Mouse (Mus musculus): ENCODE results near the gene Spag8. TPM values are rescaled to one million over a fixed set of nuclear protein-coding genes. Genes with fewer than 3 reads are reported as not detected.

Gene Spag8
- total RNA-seq, 2 experiments from 2014 or later: 0.22 to 0.37 TPM

DNA sequence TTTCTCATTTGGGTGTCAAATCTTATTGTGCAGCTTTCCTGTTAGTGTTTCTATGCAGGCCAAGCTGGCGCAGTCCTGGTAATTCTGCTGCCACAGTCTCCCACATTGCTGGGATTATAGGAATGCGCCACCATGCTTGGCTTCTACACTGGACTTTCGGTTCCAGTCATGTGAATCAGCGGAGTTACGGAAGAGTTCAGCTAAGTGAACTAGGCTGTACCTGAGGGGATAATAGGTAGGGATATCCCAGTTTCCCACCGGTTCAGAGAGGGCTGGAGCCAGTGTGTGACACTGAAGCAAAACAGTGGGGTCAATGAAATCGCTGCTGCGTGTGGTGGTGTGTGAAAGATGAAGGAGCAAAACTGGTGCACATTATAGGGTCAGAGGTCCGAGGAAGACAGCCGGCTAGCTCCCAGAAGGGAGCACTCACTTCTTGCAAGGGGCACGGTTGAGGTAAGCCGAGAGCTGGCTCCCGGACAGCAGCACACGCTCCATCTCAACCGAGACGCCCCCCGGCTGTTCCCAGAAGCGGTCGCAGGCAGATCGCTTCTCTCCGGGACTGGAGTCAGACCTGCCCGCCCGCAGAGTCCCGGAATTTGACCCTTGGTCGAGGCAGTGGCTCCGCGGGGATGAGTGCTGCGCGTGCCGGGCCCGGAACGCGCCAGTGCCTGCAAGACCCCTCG, 2.4 kb upstream of the Spag8 start:
- DNase-seq: no peak
- intact Hi-C loops (cut with DNase I): no loop called here

DNA sequence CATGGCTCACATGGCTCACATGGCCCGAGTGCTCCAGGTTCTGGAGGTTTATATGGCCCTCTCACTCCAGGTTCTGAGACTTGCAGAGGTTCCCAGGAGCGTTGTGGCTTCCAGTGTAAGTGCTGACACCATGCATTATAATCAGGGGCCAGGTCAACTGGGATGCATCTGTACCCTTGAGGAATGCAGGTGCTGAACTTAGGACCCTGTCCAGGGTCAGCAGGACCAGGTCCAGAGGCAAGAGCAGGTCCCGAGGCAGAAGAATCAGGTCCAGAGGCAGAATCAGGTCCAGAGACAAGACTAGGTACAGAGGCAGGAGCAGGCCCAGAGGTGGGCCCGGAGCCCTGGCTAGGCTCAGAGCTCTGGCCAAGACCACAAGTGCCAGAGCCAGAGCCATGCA, 668 bp downstream of the Spag8 start:
- DNase-seq: no peak
- intact Hi-C loops (cut with DNase I): no loop called here

DNA sequence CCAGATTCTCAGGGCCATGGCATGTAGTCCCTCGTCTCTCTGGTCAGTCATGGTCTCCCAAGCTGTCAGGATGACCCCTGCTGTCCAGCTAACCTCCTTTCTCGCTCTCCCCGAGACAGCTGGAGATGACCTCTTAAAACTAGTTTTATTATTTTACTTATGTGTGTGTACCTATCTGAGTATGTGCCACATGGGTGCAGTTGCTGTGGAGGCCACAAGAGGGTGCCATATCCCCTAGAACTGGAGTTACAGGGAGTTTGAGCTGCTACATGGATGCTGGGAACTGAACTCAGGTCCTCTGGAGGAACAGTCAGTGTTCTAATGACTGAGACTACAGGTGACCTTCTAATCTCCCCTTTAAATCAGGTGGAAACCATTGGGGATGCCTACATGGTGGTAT, 3.6 kb downstream of the Spag8 start:
- intact Hi-C loops (cut with DNase I): no loop called here
- DNase-seq: no peak

DNA sequence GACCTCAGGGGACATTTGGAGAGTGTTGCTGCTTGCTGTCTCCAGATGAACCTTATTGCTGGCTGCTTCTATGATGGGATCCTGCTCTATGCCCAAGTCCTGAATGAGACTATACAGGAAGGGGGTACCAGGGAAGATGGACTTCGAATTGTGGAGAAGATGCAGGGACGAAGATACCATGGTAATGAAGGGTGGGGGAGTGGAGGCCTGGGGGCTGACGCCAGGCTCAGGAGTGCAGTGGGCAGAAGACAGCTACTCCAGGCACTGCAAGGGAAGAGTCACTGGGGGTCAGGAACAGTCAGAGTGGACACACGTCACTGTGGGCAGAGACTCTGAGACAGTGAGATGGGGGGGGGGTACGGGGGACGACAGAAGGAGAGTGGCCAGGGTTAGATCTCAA, 12.9 kb downstream of the Spag8 start:
- DNase-seq: no peak
- intact Hi-C loops (cut with DNase I): no loop called here

DNA sequence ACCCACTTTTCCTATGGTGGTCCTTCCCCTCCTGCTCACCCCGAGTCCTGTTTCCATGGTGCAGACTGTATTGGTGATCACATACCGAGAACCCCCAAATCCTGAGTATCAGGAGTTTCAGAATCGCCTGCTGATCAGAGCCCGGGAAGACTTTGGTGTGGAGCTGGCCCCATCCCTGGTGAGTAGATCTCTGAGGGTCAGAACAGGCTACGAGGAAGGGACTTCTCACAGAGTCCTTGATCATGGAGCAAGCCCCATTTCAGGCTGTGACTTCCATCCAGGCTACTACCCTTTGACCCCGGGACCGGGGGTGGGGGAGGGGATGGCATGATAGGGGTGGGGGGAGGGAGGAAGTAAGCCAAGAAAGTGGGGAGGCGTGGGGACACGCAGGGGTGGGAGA, 13.3 kb downstream of the Spag8 start:
- DNase-seq: no peak
- intact Hi-C loops (cut with DNase I): no loop called here

DNA sequence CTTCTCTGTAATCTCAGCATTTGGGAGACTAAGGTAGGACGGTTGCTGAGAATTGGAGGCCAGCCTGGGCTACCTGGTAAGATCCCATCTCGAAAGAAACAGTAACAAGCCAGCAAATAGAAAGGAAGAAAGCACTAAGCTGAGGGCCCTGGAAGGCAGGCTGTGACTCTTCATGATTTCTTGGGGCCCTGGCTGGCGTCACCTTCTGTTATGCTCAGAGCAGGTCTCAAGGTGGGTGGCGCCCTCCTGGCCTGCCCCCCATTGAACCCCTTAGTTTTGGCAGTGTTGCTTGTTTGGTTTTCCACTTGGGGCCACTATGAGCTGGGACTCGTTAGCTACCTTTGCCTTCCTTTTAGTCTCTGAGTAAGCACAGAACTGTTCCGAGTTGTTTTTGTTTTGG, 16.6 kb downstream of the Spag8 start:
- intact Hi-C loops (cut with DNase I): loop anchor here (10.0 kb wide), 1 partner anchor 228 kb away; no protein-coding TSS in a partner anchor
- no peak for DNase-seq

DNA sequence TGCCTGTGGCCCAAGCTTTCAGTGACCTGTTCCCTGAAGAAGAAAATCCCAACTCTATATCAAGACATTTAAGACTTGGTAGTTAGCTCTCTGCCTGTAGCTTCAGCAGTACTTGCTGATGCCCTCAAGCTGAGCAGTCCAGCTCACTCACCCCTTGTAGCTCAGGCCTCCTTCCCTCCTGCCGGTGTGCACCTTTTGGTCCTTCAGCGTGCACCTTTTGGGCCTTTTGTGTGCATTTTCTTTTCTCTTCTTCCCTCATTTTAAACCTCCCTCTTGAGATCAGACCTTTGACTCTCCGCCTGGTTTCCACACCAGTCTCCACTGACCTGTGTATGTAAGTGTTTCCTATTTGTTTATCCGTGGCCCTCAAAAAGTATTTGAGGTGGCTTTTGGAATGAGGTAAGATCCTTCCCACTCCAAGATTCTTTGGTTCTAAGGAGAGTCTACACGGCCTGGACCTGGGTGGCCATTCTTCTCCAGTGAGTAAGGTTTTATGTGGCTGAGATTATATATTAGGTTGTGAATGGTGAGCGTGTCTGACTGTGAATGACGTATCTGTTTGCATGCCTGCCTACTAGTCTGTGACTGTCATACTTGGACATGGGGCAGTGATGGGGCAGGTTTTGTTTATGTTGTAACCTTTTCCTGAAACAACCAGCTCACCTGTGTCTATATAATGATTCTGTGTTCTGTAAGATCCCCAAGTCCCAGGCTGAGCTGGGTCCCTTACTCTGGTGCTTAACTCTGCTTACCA, 18.6 kb downstream of the Spag8 start:
- intact Hi-C loops (cut with DNase I): loop anchor here (5.0 to 10.0 kb wide), 2 partner anchors 57 to 230 kb away; partner anchors contain the start of genes Gba2 and Rgp1
- DNase-seq: peak in 1 of 2 experiments; percentile 0

DNA sequence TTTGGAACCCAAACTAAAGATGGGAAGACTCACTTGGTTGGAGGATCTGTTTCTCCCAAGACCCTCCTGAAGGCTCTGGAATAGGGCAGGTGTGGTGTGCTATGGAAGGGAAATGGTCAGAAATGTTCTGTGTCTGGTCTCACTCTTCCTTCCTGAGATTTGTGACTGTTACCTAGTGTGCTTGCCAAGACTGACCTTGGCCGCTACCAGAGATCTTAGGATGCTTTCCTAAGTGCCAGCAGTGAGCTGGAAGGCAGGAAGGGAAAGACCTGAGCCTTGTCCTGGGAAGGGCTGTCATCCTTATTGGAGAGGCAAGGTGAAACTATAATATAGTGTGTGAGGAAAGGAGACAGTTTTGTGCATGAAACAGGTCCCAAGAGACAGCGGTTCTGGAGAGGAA, 19.7 kb downstream of the Spag8 start:
- DNase-seq: no peak
- intact Hi-C loops (cut with DNase I): loop anchor here (5.0 to 10.0 kb wide), 2 partner anchors 56 to 231 kb away; partner anchors contain the start of genes Gba2 and Rgp1

DNA sequence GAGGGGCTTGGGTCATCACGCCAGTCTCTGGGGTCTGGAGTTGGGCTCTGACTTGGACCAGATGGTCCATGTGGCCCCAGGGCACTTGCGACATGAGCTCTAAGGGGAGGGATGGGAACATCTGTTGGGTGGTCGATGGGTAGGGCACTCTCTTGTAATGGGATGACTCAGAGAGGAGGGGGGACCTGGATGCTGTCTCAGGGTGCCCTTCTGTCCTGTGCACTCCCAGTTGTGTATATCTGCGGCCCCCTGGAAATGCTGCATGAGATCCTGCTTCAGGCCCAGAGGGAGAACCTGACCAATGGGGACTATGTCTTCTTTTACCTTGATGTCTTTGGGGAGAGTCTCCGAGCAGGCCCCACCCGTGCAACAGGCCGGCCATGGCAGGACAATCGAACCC, 20.1 kb downstream of the Spag8 start:
- intact Hi-C loops (cut with DNase I): loop anchor here (5.0 to 10.0 kb wide), 2 partner anchors 56 to 232 kb away; partner anchors contain the start of genes Gba2 and Rgp1
- peak in 1 of 2 experiments; percentile 0 for DNase-seq

DNA sequence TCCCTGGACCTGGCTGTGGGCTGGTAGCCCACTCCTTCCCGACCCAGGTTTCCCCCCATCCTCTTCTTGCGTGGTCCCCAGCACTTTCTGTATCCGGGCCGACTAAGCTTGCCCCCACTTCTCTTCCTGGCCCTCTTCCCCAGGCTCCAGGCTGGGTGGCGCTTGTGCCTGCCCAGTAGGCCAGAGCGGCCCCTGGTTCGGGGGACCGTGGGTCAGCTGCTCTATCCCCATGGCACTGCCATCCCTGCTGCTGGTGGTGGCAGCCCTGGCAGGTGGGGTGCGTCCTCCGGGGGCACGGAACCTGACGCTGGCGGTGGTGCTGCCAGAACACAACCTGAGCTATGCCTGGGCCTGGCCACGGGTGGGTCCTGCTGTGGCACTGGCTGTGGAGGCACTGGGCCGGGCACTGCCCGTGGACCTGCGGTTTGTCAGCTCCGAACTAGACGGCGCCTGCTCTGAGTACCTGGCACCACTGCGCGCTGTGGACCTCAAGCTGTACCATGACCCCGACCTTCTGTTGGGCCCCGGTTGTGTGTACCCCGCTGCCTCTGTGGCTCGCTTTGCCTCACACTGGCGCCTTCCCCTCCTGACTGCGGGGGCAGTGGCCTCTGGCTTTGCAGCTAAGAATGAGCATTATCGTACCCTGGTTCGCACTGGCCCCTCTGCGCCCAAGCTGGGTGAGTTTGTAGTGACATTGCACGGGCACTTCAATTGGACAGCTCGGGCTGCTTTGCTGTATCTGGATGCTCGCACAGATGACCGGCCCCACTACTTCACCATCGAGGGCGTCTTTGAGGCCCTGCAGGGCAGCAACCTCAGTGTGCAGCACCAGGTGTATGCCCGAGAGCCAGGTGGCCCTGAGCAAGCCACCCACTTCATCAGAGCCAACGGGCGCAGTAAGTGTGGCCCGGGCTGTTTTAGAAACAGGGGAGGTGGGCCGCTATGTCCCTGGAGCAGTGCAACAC, 21.2 kb downstream of the Spag8 start:
- peak; percentile 33 to 40 for DNase-seq
- intact Hi-C loops (cut with DNase I): loop anchor here (2.0 to 10.0 kb wide), 3 partner anchors 35 to 233 kb away; partner anchors contain the start of genes Gba2 and Rgp1

DNA sequence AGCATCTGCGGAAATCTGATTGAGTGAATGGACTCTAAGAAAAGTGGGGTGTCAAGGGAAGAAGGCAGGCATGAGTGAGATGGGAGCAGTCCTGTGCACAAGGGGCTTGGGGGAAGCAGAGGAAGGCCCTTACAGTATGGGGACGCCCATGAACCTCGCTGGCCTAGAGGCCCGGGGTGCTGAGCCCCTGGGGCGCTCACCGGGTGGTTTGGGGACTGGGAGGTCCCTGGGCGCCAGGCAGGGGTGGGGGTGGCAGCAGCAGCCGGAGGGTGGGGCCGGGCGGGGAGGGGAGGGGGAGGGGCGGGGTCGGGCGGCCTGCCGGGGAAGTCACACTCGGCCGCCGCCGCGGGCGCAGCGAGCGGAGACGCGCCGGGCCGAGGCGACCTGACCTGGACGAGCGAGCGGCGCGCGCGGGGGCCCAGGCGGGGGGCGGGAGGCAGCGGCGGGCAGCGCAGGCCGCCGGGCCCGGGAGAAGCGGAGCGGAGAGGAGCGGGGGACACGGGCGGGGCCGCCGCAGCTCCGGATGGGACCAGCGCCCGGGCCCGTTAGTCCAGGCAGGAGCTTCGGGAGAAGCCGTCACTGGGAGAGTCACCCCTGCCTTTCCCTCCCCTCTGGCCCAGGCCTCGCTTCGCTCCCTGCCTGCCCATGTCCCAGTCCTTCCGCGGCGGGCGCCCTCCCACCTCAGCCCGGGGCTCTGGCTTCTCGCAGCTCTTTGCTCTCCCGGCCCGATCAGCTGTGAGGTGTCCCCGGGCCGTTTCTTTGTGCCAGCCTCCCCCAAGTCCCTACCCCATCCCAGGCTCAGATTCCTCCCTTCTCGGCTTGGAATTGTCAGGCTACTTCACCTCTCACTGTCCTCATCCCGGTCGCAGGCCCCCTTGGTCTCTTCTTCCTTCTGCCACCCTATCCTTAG, 22.1 kb downstream of the Spag8 start, which contains the start of gene Npr2:
Npr2 (plus strand) TSS at position 890 of the 910 bp plus-strand sequence.
- DNase-seq: peak; percentile 69 to 80
- intact Hi-C loops (cut with DNase I): loop anchor here (2.0 to 10.0 kb wide), 3 partner anchors 36 to 234 kb away; partner anchors contain the start of genes Gba2 and Rgp1

DNA sequence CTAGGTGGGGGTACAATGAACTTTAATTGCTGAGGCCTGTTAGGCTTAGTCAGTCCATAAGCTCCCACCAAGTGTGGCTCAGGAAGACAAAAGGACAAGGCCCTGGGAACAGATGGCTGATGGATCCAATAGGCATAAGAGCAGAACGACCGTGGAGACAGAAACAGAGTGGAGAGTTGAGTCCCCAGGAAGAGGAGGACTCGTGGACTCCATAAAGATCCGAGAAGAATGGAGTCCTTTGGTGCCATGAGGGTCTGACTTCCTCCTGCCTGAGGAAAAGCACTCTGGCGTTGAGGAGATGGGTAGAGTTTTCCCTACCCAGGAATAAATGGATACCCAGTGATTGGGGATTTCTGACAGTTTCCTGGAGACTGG, 22.7 kb downstream of the Spag8 start:
- intact Hi-C loops (cut with DNase I): loop anchor here (1.0 to 10.0 kb wide), 4 partner anchors 36 to 234 kb away; partner anchors contain the start of genes Gba2 and Rgp1

DNA sequence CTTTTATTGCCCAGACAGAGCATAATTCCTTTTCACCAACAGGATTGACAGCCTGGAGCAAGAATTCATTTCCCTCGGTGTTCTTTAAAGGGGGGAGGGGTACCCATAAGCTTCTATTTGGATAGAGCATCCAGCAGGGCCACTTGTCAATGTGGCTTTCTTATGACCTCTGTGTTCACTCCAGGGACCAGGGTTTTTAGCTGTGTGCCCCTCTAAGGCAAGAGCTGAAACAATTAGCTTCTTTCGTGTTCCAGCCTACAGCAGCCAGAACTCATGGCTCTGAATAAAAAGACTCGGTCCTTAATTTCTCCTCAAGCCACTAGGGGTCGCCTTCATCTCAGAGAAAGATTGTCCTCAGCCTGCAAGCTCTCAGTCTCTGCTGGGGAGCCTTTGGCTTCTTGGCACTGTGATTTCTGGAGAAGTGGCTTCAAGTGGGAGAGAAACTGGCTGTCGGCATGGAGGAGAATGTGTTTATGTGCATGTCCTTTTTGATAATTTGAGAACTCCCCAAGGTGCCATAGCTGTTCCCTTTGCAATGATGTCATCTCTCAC, 23.3 kb downstream of the Spag8 start:
- intact Hi-C loops (cut with DNase I): loop anchor here (1.0 to 10.0 kb wide), 4 partner anchors 37 to 235 kb away; partner anchors contain the start of genes Gba2 and Rgp1

More for the DNA sequence above, 22.7 kb downstream of the Spag8 start:
- DNase-seq: no peak

DNA sequence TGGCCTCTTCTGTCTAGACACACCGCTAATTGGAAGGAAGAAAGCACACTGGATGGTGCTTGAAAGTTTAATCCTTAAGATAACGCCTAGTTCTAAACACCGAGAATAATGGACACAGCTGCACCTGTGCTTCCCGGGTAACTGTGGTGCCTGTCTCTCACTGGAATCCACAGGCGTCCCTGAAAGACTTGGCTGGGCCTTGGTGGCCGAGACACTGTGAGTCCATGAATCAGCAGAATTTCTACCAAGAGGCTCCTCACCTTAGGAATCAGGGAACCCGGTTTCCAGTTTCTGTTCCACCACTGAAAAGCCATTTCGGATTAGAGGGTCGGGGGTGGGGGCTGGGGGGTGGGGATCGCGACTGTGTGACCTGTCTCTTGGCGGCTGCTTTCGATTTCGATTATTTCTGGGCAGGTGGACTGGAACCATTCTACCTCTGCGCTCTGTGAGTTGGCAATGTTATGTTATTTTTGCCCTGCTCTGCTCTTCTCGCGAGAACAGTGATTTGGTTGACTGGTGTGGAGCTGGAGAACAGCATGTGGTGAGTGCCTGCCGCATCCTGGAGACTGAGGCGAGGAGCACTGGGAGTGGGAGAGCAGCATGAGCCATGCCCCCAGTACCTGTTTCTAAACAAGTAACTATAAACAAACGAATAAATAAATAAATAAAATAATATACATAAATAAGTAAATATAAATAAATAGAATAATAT, 24.1 kb downstream of the Spag8 start:
- DNase-seq: no peak
- intact Hi-C loops (cut with DNase I): no loop called here

More for the DNA sequence above, 23.3 kb downstream of the Spag8 start:
- DNase-seq: peak; percentile 75 to 87

DNA sequence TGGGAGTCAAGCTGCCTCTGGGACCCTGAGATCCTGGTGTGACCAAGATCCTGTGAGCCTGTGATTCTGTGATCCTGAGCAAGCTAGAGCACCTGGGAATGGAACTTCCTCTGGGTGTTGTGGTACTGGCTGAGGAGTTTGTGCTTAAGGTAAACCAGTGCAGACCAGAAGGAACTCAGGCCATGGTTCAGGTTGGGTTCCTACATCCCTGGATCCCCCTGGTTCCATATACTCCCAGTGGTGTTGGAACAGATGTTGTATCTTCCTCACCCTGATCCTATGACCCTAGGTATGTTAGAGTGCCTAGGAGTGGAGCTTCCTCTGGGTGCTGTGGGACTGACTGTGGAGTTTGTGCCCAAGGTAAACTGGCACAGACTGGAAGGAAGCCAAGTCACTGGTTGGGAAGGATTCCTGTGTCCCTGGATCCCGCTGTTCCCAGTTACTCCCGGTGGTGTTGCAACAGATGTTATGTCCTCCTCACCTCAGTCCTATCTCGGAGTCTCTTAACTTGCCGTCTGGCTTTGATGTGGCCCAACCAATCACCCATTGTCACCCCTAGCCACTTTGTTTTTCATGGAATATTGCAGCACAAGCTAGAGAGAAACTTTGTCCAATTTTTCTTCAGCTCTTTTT, 33.1 kb downstream of the Spag8 start:
- DNase-seq: no peak
- intact Hi-C loops (cut with DNase I): no loop called here

DNA sequence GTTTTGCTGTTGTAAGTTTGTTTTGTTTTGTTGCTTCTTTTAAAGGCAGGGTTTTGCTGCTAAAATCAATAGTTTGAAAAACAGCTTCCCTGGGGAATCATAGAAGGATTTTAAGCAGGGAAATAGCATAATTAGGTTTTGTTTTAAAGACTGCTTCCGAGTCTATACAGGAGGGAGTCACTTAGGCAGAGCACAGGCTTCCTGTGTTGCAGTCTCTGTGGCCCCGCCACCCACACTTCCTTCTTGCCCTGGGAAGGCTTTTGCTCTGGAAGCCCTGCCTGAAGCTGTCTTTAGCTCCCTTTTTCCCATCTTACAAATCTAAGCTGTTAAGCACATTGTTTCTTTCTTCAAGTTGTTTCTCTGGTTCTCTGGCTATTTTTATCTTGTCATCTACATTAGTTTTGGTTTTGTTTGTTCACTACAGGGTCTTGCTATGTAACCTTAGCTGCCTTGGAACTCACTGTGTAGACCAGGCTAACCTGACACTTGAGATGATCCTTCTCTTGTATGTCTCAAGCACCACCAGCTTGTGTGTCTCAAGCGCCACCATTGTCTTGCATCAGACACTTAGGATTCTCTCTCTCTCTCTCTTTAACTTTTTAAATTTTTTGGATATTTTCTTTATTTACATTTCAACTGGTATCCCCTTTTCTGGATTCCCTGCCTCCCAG, 40.2 kb downstream of the Spag8 start:
- intact Hi-C loops (cut with DNase I): no loop called here

DNA sequence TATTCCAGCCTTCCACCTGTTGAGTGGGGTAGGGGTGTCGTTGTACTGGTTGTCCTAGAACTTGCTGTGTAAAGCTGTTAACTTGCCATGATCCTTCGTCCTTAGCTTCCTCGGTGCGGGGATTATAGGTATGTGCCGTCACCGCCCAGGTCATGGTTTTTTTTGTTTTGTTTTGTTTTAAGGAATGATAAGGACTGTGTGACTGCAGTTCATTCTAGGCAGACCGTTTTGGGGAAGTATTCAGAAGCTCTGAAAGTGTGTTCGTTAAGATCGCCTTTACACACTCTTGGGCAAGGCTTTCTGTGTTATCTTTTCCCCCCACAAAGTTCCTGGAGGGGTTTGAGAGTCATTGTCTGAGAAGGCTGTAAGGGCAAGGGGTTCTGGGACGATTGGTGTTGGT, 40.9 kb downstream of the Spag8 start:
- DNase-seq: no peak
- intact Hi-C loops (cut with DNase I): no loop called here

More for the DNA sequence above, 40.2 kb downstream of the Spag8 start:
- peak in 1 of 2 experiments; percentile 28 for DNase-seq
